Mouse (Mus musculus) small intestine, adult 2 months (tissue): ENCODE data around the gene Ccdc12.

Source experiments
- CTCF ChIP-seq: fragments of 200-500 bp; IDR thresholded peaks from 2 replicates; pipeline ENCODE4 v1.5.1; 2012; ENCODE audit warnings: low read depth, mild to moderate bottlenecking, control low read depth, inconsistent platforms, low read length, moderate library complexity, mixed read lengths; ENCODE audit not compliant: insufficient replicate concordance, insufficient read length; ENCODE audit errors: extremely low read depth
- POLR2A ChIP-seq: fragments of 200-500 bp; IDR thresholded peaks from 2 replicates; pipeline ENCODE4 v1.6.1; 2012; ENCODE audit warnings: low read depth, mild to moderate bottlenecking, control low read depth, inconsistent platforms, low read length, moderate library complexity

DNA sequence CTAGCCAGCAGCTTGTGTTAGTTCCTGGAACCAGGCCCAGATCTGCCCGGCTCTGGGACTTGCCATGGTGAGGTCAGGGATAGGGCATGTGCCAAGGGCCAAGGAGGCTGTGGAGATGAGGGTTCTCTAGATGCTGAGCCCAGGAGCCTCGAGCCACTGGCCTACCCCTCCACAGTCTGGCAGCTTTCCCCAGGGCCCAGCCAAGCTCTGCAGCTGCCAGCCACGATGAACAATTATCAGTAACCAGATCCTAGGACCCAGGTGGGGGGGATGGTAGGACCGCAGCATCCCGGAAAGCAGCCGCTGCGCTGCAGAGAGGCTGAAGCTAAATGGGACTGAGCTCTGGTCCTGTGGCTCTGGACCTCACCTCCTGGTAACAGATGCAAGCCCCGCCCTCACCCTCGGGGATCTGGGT, 69.4 kb downstream of the Ccdc12 start:
- TF ChIP-seq POLR2A (no peak), CTCF (no peak)
